Mouse (Mus musculus): ENCODE data around the gene Pgam5. TPM values are rescaled to one million over a fixed set of nuclear protein-coding genes. Genes with fewer than 3 reads are reported as not detected.

The Pgam5 gene
- polyA plus RNA-seq, 1 experiment from 2014 or later: 21.0 TPM

- Histone ChIP-seq H3K4me3 (ENCODE audit: low read depth, low read length) (peak overlapping the region; percentile 75), H3K4me1 (ENCODE audit: insufficient read depth) (peaks cover 15% of the 10 kb centered on the region), H3K9me3 (ENCODE audit: low read length) (no peaks in the 10 kb centered on the region), H3K27me3 (ENCODE audit: insufficient read depth, low read length) (no peaks in the 10 kb centered on the region), H3K36me3 (replicated peaks; ENCODE audit: insufficient read depth, low read length) (peaks cover 31% of the 10 kb centered on the region), H3K9ac (replicated peaks) (no peak overlapping the region; the same call in none of the 2 replicates), H3K4me2 (ENCODE audit: low read depth, low read length) (peak overlapping the region; percentile 99), H3K27ac (ENCODE audit: low read depth) (no peak overlapping the region)
- DNase-seq: no peak
- WGBS (ENCODE audit: insufficient replicate concordance): 62% methylated on average over 2 of the region's 2 CpGs
- no peak for TF ChIP-seq EP300 (IDR thresholded peaks at IDR 0.05; ENCODE audit: low read depth)
- no peak for TF ChIP-seq CTCF (IDR thresholded peaks at IDR 0.05; ENCODE audit: low read depth)
- no peak for ATAC-seq
These were observed 17.4 kb upstream of the Pgam5 start for GRCm38 (mm10) chr5:110287084-110287475.

DNA sequence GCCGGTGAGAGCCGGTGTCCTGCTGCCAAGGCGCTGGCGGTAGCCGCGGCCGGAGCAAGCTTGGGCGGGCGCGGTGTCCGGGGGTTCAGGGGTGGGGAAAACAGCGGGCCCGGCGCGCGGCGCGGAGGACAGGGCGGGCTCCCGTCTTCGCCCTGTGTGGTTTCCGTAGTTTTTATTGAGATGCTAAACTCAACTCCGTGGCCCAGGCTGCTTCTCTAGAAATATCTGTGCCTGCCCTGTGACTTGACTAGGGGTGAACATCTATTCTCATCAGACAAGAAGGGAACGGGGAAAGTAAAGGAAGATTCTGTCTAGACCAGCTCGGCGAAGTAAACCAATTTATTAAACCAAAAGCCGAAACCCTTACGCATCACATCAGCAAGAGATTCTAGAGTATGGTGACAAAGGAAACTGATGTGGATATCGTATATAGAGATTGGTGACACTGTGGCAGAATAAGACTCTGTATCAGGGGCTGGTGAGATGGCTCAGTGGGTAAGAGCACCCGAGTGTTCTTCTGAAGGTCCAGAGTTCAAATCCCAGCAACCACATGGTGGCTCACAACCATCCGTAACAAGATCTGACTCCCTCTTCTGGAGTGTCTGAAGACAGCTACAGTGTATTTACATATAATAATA, 16.9 kb upstream of the Pgam5 start:
- no peaks in the 10 kb centered on the region for H3K27me3 ChIP-seq (ENCODE audit: insufficient read depth, low read length)
- ATAC-seq: peak; percentile 69
- H3K4me3 ChIP-seq (ENCODE audit: low read depth, low read length): peak overlapping the region; percentile 75
- H3K27ac ChIP-seq (ENCODE audit: low read depth): peak overlapping the region; percentile 77
- peak overlapping the region; percentile 99 for H3K4me2 ChIP-seq (ENCODE audit: low read depth, low read length)
- H3K9ac ChIP-seq (replicated peaks): peak overlapping the region; percentile 81
- 1% methylated on average over 30 of the region's 31 CpGs for WGBS (ENCODE audit: insufficient replicate concordance)
- no peaks in the 10 kb centered on the region for H3K9me3 ChIP-seq (ENCODE audit: low read length)
- no peak for DNase-seq
- peaks cover 27% of the 10 kb centered on the region for H3K36me3 ChIP-seq (replicated peaks; ENCODE audit: insufficient read depth, low read length)
- H3K4me1 ChIP-seq (ENCODE audit: insufficient read depth): peaks cover 15% of the 10 kb centered on the region
- no peak for TF ChIP-seq CTCF (IDR thresholded peaks at IDR 0.05; ENCODE audit: low read depth)
- no peak for TF ChIP-seq EP300 (IDR thresholded peaks at IDR 0.05; ENCODE audit: low read depth)

GRCm38 (mm10) chr5:110285770-110286445, 16.2 kb upstream of the Pgam5 start, which contains the start of the genes Pxmp2 and Pole:
Gene Pxmp2 (minus strand): TSS chr5:110286186.
Gene Pole (plus strand): TSS chr5:110286306.
- Histone ChIP-seq H3K4me1 (ENCODE audit: insufficient read depth) (peaks cover 15% of the 10 kb centered on the region), H3K9me3 (ENCODE audit: low read length) (no peaks in the 10 kb centered on the region), H3K4me2 (ENCODE audit: low read depth, low read length) (peak within 1 kb of the TSS; percentile 99), H3K4me3 (ENCODE audit: low read depth, low read length) (peak within 1 kb of the TSS; percentile 75), H3K9ac (replicated peaks) (peak within 1 kb of the TSS; percentile 81), H3K27ac (ENCODE audit: low read depth) (peak within 1 kb of the TSS; percentile 93), H3K27me3 (ENCODE audit: insufficient read depth, low read length) (no peaks in the 10 kb centered on the region), H3K36me3 (replicated peaks; ENCODE audit: insufficient read depth, low read length) (peaks cover 21% of the 10 kb centered on the region)
- WGBS (ENCODE audit: insufficient replicate concordance): 0% methylated on average over 48 of the region's 64 CpGs
- TF ChIP-seq CTCF (IDR thresholded peaks at IDR 0.05; ENCODE audit: low read depth) (no peak), EP300 (IDR thresholded peaks at IDR 0.05; ENCODE audit: low read depth) (0 out of 2 replicates have a peak, but pooled peaks have one; percentile 8)
- ATAC-seq (peak; percentile 96), DNase-seq (peak; percentile 97)

GRCm38 (mm10) chr5:110285156-110285555, 15.4 kb upstream of the Pgam5 start:
- peak overlapping the region; percentile 81 for H3K9ac ChIP-seq (replicated peaks)
- peak overlapping the region; percentile 75 for H3K4me3 ChIP-seq (ENCODE audit: low read depth, low read length)

GRCm38 (mm10) chr5:110284536-110284935, 14.8 kb upstream of the Pgam5 start:
- H3K27me3 ChIP-seq (ENCODE audit: insufficient read depth, low read length): no peaks in the 10 kb centered on the region
- ATAC-seq: no peak
- H3K9me3 ChIP-seq (ENCODE audit: low read length): no peaks in the 10 kb centered on the region
- 3% methylated on average over 4 of the region's 4 CpGs for WGBS (ENCODE audit: insufficient replicate concordance)
- peak overlapping the region; percentile 99 for H3K4me2 ChIP-seq (ENCODE audit: low read depth, low read length)
- DNase-seq: peak; percentile 85
- peak overlapping the region; percentile 93 for H3K27ac ChIP-seq (ENCODE audit: low read depth)
- peaks cover 8% of the 10 kb centered on the region for H3K36me3 ChIP-seq (replicated peaks; ENCODE audit: insufficient read depth, low read length)
- H3K4me3 ChIP-seq (ENCODE audit: low read depth, low read length): peak overlapping the region; percentile 75
- TF ChIP-seq CTCF (IDR thresholded peaks at IDR 0.05; ENCODE audit: low read depth) (peak; percentile 87), EP300 (IDR thresholded peaks at IDR 0.05; ENCODE audit: low read depth) (no peak)
- H3K4me1 ChIP-seq (ENCODE audit: insufficient read depth): peaks cover 15% of the 10 kb centered on the region
- H3K9ac ChIP-seq (replicated peaks): peak overlapping the region; percentile 81

More at GRCm38 (mm10) chr5:110285156-110285555, 15.4 kb upstream of the Pgam5 start:
- Histone ChIP-seq H3K36me3 (replicated peaks; ENCODE audit: insufficient read depth, low read length) (peaks cover 14% of the 10 kb centered on the region), H3K9me3 (ENCODE audit: low read length) (no peaks in the 10 kb centered on the region), H3K4me1 (ENCODE audit: insufficient read depth) (peaks cover 15% of the 10 kb centered on the region), H3K27ac (ENCODE audit: low read depth) (peak overlapping the region; percentile 93), H3K27me3 (ENCODE audit: insufficient read depth, low read length) (no peaks in the 10 kb centered on the region), H3K4me2 (ENCODE audit: low read depth, low read length) (peak overlapping the region; percentile 99)
- 1% methylated on average over 15 of the region's 15 CpGs for WGBS (ENCODE audit: insufficient replicate concordance)
- DNase-seq (peak; percentile 41), ATAC-seq (no peak)
- TF ChIP-seq CTCF (IDR thresholded peaks at IDR 0.05; ENCODE audit: low read depth) (no peak), EP300 (IDR thresholded peaks at IDR 0.05; ENCODE audit: low read depth) (no peak)

GRCm38 (mm10) chr5:110281984-110282383, 12.3 kb upstream of the Pgam5 start:
- DNase-seq (no peak), ATAC-seq (no peak)
- Histone ChIP-seq H3K9me3 (ENCODE audit: low read length) (no peaks in the 10 kb centered on the region), H3K27ac (ENCODE audit: low read depth) (no peak overlapping the region), H3K36me3 (replicated peaks; ENCODE audit: insufficient read depth, low read length) (peaks cover 2% of the 10 kb centered on the region; the same call in 1 of the 2 replicates), H3K4me1 (ENCODE audit: insufficient read depth) (peaks cover 15% of the 10 kb centered on the region), H3K27me3 (ENCODE audit: insufficient read depth, low read length) (no peaks in the 10 kb centered on the region), H3K4me2 (ENCODE audit: low read depth, low read length) (no peak overlapping the region), H3K9ac (replicated peaks) (no peak overlapping the region), H3K4me3 (ENCODE audit: low read depth, low read length) (no peak overlapping the region)
- TF ChIP-seq EP300 (IDR thresholded peaks at IDR 0.05; ENCODE audit: low read depth): no peak
- no peak for TF ChIP-seq CTCF (IDR thresholded peaks at IDR 0.05; ENCODE audit: low read depth)
- WGBS (ENCODE audit: insufficient replicate concordance): 84% methylated on average over 2 of the region's 2 CpGs

Measured in liver, postnatal 0 days (tissue).